Mouse (Mus musculus) erythroid progenitor cell, adult 5-6 weeks (primary cell): Measurements from ENCODE around the gene Nt5c2. TPM values are rescaled to one million over a fixed set of nuclear protein-coding genes. Genes with fewer than 3 reads are reported as not detected.

Source experiments
- total RNA-seq, 2 experiments: library from RNA; stranded (forward) in 1 of 2; stranded (reverse) in 1 of 2; fragments of 150-400 nt in 1 of 2; fragments of 186-747, 209-891 nt in 1 of 2; gene quantifications; 2 replicates each; pipeline versions ENCODE4 v1.2.3 to v1.2.4; 2015 to 2017; ENCODE audit warnings: low replicate concordance in 2 of 2

The Nt5c2 gene
- total RNA-seq, 2 experiments from 2014 or later = 26.4 to 47.9 TPM

Other genes with a start within 250 kb of the Nt5c2 start
- gene Ina, start 455 bp downstream of the Nt5c2 start, total RNA-seq (2015; ENCODE audit: low replicate concordance) = not detected in 2 replicates
- gene Ina, start 455 bp downstream of the Nt5c2 start, total RNA-seq (2017; ENCODE audit: low replicate concordance) = not detected in 2 replicates
- gene Pcgf6, start 35.8 kb upstream of the Nt5c2 start, total RNA-seq (2015; ENCODE audit: low replicate concordance) = 6.7 and 8.6 TPM in 2 replicates
- gene Pcgf6, start 35.8 kb upstream of the Nt5c2 start, total RNA-seq (2017; ENCODE audit: low replicate concordance) = 0.61 and 1.4 TPM in 2 replicates
- 19.5 and 19.7 TPM in 2 replicates for gene Taf5, start 52.6 kb upstream of the Nt5c2 start, total RNA-seq (2015; ENCODE audit: low replicate concordance)
- 26.1 and 28.5 TPM in 2 replicates for gene Taf5, start 52.6 kb upstream of the Nt5c2 start, total RNA-seq (2017; ENCODE audit: low replicate concordance)
- gene Usmg5, start 75.5 kb upstream of the Nt5c2 start, total RNA-seq (2015; ENCODE audit: low replicate concordance) = 215 and 274 TPM in 2 replicates
- gene Usmg5, start 75.5 kb upstream of the Nt5c2 start, total RNA-seq (2017; ENCODE audit: low replicate concordance) = 74.4 and 133 TPM in 2 replicates
- gene Pdcd11, start 75.6 kb upstream of the Nt5c2 start, total RNA-seq (2015; ENCODE audit: low replicate concordance) = 1.4 and 3.4 TPM in 2 replicates
- 1.8 and 5.0 TPM in 2 replicates for gene Pdcd11, start 75.6 kb upstream of the Nt5c2 start, total RNA-seq (2017; ENCODE audit: low replicate concordance)
- gene Calhm2, start 123.1 kb upstream of the Nt5c2 start, total RNA-seq (2015; ENCODE audit: low replicate concordance) = 1.7 and 4.0 TPM in 2 replicates
- gene Calhm2, start 123.1 kb upstream of the Nt5c2 start, total RNA-seq (2017; ENCODE audit: low replicate concordance) = 0.83 and 1.0 TPM in 2 replicates
- gene Calhm1, start 129.1 kb upstream of the Nt5c2 start, total RNA-seq (2015; ENCODE audit: low replicate concordance) = not detected in 2 replicates
- not detected in 2 replicates for gene Calhm1, start 129.1 kb upstream of the Nt5c2 start, total RNA-seq (2017; ENCODE audit: low replicate concordance)
- not detected in 2 replicates for gene Calhm3, start 142.6 kb upstream of the Nt5c2 start, total RNA-seq (2015; ENCODE audit: low replicate concordance)
- not detected in 2 replicates for gene Calhm3, start 142.6 kb upstream of the Nt5c2 start, total RNA-seq (2017; ENCODE audit: low replicate concordance)
- not detected in 2 replicates for gene Neurl1a, start 163.7 kb upstream of the Nt5c2 start, total RNA-seq (2015; ENCODE audit: low replicate concordance)
- 0.68 TPM in 1 of 2 replicates, not detected in the other for gene Neurl1a, start 163.7 kb upstream of the Nt5c2 start, total RNA-seq (2017; ENCODE audit: low replicate concordance)